Mouse (Mus musculus): ENCODE data around the gene Prdm11.

- no peak for TF ChIP-seq ZNF384 (IDR thresholded peaks at IDR 0.05; ENCODE audit: low read depth, low read length)
- no peak for TF ChIP-seq CTCF (conservative IDR thresholded peaks at IDR 0.05 in 1 of 2, IDR thresholded peaks at IDR 0.05 in 1 of 2; ENCODE audit: low read depth in 2 of 2, low read length in 2 of 2)
- no peak for TF ChIP-seq HCFC1 (IDR thresholded peaks at IDR 0.05; ENCODE audit: low read depth, low read length)
- TF ChIP-seq MYC (IDR thresholded peaks at IDR 0.05; ENCODE audit: low read depth, low read length): no peak
- TF ChIP-seq POLR2AphosphoS2 (IDR thresholded peaks at IDR 0.05; ENCODE audit: low read depth, low read length): no peak
- no peak for TF ChIP-seq EP300 (IDR thresholded peaks at IDR 0.05; ENCODE audit: low read length)
- TF ChIP-seq KAT2A (IDR thresholded peaks at IDR 0.05; ENCODE audit: insufficient replicate concordance, low read length): no peak
- no peak for TF ChIP-seq E2F4 (IDR thresholded peaks at IDR 0.05; ENCODE audit: insufficient replicate concordance, low read depth, low read length)
- no peak for TF ChIP-seq UBTF (IDR thresholded peaks at IDR 0.05; ENCODE audit: low read depth, low read length)
- TF ChIP-seq USF1 (IDR thresholded peaks at IDR 0.05; ENCODE audit: low read depth, low read length): no peak
- TF ChIP-seq ZC3H11A (IDR thresholded peaks at IDR 0.05; ENCODE audit: low read depth, low read length): no peak
- TF ChIP-seq ZKSCAN1 (IDR thresholded peaks at IDR 0.05; ENCODE audit: borderline replicate concordance, low read depth, low read length): no peak
Measured at GRCm38 (mm10) chr2:92972071-92972470, 73.9 kb downstream of the Prdm11 start.

Data from CH12.LX (cell line).